Mouse (Mus musculus) bone marrow macrophage, adult 2 months (primary cell): ENCODE measurements around the gene Dnajc25. TPM values are rescaled to one million over a fixed set of nuclear protein-coding genes. Genes with fewer than 3 reads are reported as not detected.

Experiments
- H3K27ac ChIP-seq: 2 replicates; pipeline ENCODE4 v1.5.1; 2012; ENCODE audit warnings: low read depth, low read length; ENCODE audit not compliant: insufficient read depth
- H3K4me1 ChIP-seq: 2 replicates; pipeline ENCODE4 v1.6.1; 2012; ENCODE audit warnings: low read length; ENCODE audit not compliant: control insufficient read depth, insufficient read depth
- H3K4me3 ChIP-seq: 2 replicates; pipeline ENCODE4 v1.5.1; 2012; ENCODE audit warnings: mild to moderate bottlenecking, low read length, moderate library complexity; ENCODE audit not compliant: insufficient read depth
- CTCF ChIP-seq: IDR thresholded peaks from 2 replicates; pipeline ENCODE4 v1.5.1; 2012; ENCODE audit warnings: low read depth, mild to moderate bottlenecking, low read length, moderate library complexity
- POLR2A ChIP-seq: IDR thresholded peaks from 2 replicates; pipeline ENCODE4 v1.6.1; 2012; ENCODE audit warnings: mild to moderate bottlenecking, low read depth, low read length, borderline replicate concordance
- polyA plus RNA-seq: library from polyadenylated mRNA; stranded (reverse); fragments of >200 nt; gene quantifications from 2 replicates; pipeline ENCODE4 v1.2.4, GENCODE M21; 2012; ENCODE audit not compliant: missing spikeins, insufficient read depth, insufficient read length

The Dnajc25 gene
- polyA plus RNA-seq, 1 experiment, result 7.9 TPM

- peak; percentile 54 for TF ChIP-seq CTCF
- TF ChIP-seq POLR2A, result no peak
- no peak overlapping the region for H3K4me3 ChIP-seq
- H3K27ac ChIP-seq, result no peak overlapping the region
- peaks cover 16% of the 10 kb centered on the region for H3K4me1 ChIP-seq
Measured at GRCm38 (mm10) chr4:58985157-58985648, 9.7 kb upstream of the Dnajc25 start.

DNA sequence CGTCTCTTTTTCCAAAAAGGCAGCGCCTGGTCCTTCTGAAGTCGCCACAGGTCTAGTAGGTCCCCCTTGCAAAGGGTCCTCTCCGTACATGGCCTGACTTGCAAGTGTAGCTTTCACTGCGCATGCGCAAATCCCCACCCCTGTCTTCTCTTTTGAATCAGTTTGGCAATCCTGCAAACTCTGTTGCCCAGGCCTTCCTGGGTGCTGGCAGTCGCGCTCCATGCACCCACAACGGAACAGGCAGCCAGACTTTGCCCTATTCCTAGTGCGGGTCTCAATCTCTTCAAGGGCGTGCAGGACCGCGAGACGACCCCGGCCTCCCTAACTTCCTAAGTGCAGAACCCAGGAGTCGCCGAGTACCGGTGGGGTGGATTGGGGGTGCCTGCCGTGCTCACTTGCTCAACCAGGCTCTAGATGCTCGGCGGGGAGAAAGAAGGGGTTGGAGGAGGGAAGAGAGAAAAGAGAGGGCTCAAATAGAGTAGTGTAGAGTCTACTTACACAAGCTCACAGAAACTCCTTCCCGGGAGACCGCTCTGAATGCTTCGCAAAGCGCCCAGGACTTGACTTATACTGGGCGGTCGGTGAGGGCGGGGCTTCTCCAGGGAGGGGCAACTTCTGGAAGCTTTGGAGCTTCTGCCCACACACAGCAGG is 8.2 kb upstream of the Dnajc25 start, which contains the start of gene Ptgr1:
TSS of gene Ptgr1 (minus strand) at position 580 of the 651 bp plus-strand sequence.
- TF ChIP-seq POLR2A (peak; percentile 23), CTCF (no peak)
- Histone ChIP-seq H3K27ac (peak within 1 kb of the TSS; percentile 17; the same call in 1 of the 2 replicates), H3K4me1 (peaks cover 21% of the 10 kb centered on the region), H3K4me3 (peak within 1 kb of the TSS; percentile 72)

DNA sequence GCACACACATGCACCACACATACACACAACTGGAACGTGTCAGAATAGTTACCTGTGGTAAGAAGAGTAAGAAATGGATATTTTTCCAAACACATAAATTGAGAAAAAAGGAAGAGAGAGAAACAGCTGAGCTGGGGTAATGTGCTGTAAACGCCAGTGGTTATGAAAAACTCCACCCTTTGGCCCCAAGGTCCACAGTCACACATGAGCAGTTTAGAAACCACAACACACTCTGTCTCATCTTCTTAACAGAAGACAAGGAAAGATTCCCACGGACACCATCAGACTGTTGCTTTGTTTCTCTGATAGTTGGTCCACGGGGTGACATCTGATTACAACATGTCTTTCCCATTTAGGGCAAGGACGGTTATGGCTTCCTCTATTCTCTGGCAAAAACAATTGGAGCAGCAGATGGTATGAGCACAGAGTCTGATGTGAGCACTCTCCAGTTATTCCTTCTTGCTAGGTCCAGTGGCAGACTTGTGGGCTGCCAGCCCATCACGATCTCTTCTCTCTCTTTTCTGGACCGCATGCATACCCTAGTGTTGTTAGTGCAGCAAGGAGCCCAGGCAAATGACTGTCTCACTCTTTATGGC is 5.5 kb upstream of the Dnajc25 start:
- no peak overlapping the region for H3K4me3 ChIP-seq
- H3K4me1 ChIP-seq, result peaks cover 21% of the 10 kb centered on the region
- no peak overlapping the region for H3K27ac ChIP-seq
- TF ChIP-seq CTCF, result no peak
- no peak for TF ChIP-seq POLR2A

DNA sequence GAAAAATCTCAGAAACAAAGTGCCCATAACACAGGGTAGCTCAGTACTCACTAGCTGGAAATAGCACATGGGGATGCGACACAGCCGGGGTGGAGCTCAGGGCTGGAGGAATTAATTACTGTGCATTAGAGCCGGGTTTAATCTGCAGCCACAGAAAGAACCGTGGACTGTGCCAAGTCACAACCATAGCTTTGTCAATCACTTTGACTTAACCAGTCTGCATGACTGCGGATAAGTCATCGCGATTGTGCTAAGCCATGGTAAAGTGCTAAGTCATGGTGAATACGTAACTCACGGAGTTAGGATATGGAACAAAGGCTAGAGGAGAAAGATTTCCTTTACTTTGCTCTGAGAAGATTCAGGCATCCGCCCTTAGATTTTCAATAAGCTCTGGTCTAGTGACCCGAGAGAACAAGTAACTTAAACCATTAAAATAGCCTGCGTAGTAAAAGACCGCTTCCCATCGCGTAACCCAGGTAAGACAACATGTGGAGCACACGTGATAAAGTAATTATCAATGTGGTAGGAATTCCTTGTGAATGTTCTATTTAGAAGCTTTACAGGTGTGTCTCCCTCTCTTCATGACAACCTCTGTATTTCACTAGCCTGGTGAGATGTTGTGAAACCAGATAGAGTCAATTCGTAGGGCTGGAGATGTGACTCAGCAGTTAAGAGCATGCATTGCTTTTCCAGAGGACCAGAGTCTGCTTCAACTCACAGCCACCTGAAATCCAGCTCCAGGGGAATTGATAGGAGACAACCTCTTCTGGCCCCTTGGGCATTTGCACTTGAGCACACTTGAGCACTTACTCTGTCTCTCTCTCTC is 4.0 kb upstream of the Dnajc25 start:
- Histone ChIP-seq H3K27ac (no peak overlapping the region), H3K4me3 (no peak overlapping the region), H3K4me1 (peaks cover 21% of the 10 kb centered on the region)
- no peak for TF ChIP-seq CTCF
- no peak for TF ChIP-seq POLR2A

DNA sequence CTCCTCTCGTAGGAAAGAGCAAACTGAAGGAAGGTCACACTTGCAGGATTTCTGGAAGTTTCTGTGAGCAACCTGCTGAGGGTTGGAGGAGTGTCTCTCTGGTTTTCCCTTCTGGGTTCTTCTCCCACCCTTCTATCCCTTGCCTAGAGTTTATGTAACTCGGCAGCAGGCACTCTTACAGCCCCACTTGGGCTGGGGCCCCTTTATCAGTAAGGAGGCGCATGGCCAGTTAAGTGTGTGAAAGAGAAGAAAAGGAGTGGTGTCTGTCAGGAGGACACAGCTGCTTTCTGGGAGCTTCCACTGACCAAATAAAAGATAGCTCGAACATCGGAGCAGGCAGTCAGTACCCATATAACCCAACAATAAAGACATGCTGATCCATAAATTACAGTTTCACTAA is 2.7 kb upstream of the Dnajc25 start:
- no peak overlapping the region for H3K27ac ChIP-seq
- no peak overlapping the region for H3K4me3 ChIP-seq
- TF ChIP-seq CTCF, result no peak
- no peak for TF ChIP-seq POLR2A
- peaks cover 17% of the 10 kb centered on the region for H3K4me1 ChIP-seq

DNA sequence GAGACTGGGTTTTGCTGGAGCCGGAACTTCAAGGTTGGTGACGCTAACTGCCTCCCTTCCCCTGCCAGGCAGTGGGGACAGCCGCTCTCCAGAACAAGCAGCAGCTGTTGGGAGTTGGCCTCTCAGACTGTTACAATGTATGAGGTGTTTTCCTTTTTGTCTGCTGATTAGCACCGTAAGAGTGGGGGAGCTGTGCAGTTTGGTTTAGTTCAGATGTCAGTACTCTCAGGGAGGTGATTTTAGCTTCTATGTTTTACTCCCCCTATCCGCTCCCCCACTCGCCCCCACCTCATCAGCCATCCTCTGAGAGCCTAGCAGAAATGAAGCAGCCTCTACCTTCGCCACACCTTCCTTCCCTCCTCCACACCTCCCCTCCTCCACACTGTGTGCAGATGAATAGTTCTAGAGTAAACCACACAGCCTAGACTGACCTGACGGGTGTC is 410 bp downstream of the Dnajc25 start:
- Histone ChIP-seq H3K4me3 (no peak overlapping the region), H3K4me1 (peaks cover 5% of the 10 kb centered on the region; the same call in 1 of the 2 replicates), H3K27ac (no peak overlapping the region)
- TF ChIP-seq POLR2A (no peak), CTCF (no peak)

- TF ChIP-seq CTCF (no peak), POLR2A (no peak)
- Histone ChIP-seq H3K4me1 (no peaks in the 10 kb centered on the region), H3K4me3 (no peak overlapping the region), H3K27ac (no peak overlapping the region)
Measured at GRCm38 (mm10) chr4:58997081-58997480, 2.2 kb downstream of the Dnajc25 start.

DNA sequence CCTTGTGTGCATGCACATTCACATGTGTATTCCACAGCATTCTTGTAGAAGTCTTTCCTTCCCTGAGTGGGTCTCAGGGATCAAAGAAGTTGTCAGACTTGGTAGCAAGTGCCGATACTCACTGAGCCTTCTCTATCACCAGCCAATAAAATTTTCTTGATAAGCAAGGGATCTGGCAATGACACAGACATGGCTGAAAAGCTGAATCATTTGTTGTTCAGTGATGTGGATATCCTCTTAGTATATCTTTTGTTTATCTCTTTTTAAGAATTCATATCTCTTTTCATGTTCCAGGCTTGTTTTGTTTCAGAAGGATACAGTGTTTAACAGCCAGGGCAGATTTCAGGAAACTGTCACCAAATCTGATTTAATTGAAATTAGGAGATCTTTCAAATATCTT is 3.8 kb downstream of the Dnajc25 start:
- H3K4me3 ChIP-seq, result no peak overlapping the region
- H3K27ac ChIP-seq, result no peak overlapping the region
- TF ChIP-seq POLR2A, result no peak
- no peak for TF ChIP-seq CTCF
- H3K4me1 ChIP-seq, result no peaks in the 10 kb centered on the region

GRCm38 (mm10) chr4:58999686-59000085 is 4.8 kb downstream of the Dnajc25 start:
- TF ChIP-seq CTCF (peak; percentile 83), POLR2A (no peak)
- Histone ChIP-seq H3K4me3 (no peak overlapping the region), H3K4me1 (peaks cover 4% of the 10 kb centered on the region), H3K27ac (no peak overlapping the region)
